Mouse (Mus musculus) thymus, adult 2 months (tissue): ENCODE data around the gene Fzd2. TPM values are rescaled to one million over a fixed set of nuclear protein-coding genes. Genes with fewer than 3 reads are reported as not detected.
"Not testable (repeated sequence)": the region's sequence is repeated elsewhere in the genome, so short reads cannot be mapped to it uniquely, and the experiment has no call there.

Experiments used
- DNase-seq: peaks from one replicate; pipeline ENCODE4 v3.0.0; 2021
- H3K27ac ChIP-seq: fragments of 200-500 bp; 2 replicates; pipeline ENCODE4 v1.5.1; 2012; ENCODE audit warnings: low read length, control low read depth; ENCODE audit not compliant: control insufficient read depth, insufficient read depth
- H3K27me3 ChIP-seq: fragments of 200-500 bp; 2 replicates; pipeline ENCODE4 v1.6.1; 2012; ENCODE audit warnings: mild to moderate bottlenecking, low read length, moderate library complexity, mixed read lengths; ENCODE audit not compliant: control insufficient read depth, insufficient read depth
- H3K36me3 ChIP-seq: fragments of 200-500 bp; 2 replicates; pipeline ENCODE4 v1.6.1; 2012; ENCODE audit warnings: mild to moderate bottlenecking, low read length, moderate library complexity; ENCODE audit not compliant: control insufficient read depth, insufficient read depth
- H3K4me1 ChIP-seq: fragments of 200-500 bp; replicated peaks from 2 replicates; pipeline ENCODE4 v1.6.1; 2012; ENCODE audit warnings: low read length; ENCODE audit not compliant: control insufficient read depth, insufficient read depth
- H3K4me3 ChIP-seq: fragments of 200-500 bp; 2 replicates; pipeline ENCODE4 v1.5.1; 2012; ENCODE audit warnings: mild to moderate bottlenecking, low read length, control low read depth, moderate library complexity; ENCODE audit not compliant: control insufficient read depth, insufficient read depth
- CTCF ChIP-seq: fragments of 200-500 bp; IDR thresholded peaks from 2 replicates; pipeline ENCODE4 v1.5.1; 2012; ENCODE audit warnings: mild to moderate bottlenecking, control low read depth, low read length, moderate library complexity, borderline replicate concordance; ENCODE audit not compliant: control insufficient read depth, poor library complexity, insufficient read depth; ENCODE audit errors: extremely low read depth
- POLR2A ChIP-seq: fragments of 200-500 bp; IDR thresholded peaks from 2 replicates; pipeline ENCODE4 v1.6.1; 2012; ENCODE audit warnings: mild to moderate bottlenecking, low read length, control low read depth, moderate library complexity; ENCODE audit not compliant: control insufficient read depth, poor library complexity, insufficient read depth; ENCODE audit errors: extremely low read depth
- WGBS: fragments of 180-500 bp; shearing (Covaris S2); methylation state at CpG from one replicate; pipeline ENCODE4 v1.1.7; 2018; 5-methylcytosine and 5-hydroxymethylcytosine counted together
- polyA plus RNA-seq: library from polyadenylated mRNA; depleted of rRNA; stranded (reverse); fragments of >200 nt; gene quantifications from 2 replicates; pipeline ENCODE4 v1.2.3, GENCODE M21; 2012; rRNA removed

The Fzd2 gene
- 7.2 and 10.2 TPM in 2 replicates for polyA plus RNA-seq

DNA sequence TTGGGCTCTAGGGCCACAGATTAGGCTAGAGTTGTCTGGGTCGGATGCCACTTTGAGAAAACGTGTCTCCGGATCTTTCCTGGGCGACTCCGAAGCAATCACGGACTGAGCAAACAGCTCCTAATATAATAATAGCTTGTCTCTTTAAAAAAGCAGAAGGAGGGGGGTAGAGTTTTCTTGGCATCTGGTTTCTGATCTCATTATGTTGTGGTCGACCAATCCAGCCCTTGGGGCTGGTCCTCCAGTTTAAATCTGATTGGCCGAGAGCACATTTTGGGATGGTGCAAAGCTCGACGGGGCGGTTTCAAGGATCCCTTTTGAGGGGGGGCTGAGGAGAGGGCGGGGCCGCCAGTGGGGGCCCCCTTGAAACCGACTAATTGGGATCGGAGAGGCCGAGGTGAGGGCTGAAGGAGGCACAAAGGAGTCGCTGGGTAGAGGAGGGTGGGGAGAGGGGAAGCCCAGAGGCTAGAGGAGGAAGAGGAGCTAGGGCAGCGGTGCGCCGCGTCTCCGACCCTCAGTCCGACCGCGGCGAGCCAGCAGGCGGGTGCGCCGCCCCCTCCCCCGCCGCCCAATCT lies at the start of gene Fzd2:
TSS of gene Fzd2 (plus strand) at position 387 of the 575 bp plus-strand sequence.
- Histone ChIP-seq H3K27ac (no peak within 1 kb of the TSS), H3K27me3 (peaks cover 6% of the 10 kb centered on the region), H3K36me3 (no peaks in the 10 kb centered on the region), H3K4me3 (peak within 1 kb of the TSS; percentile 22; the same call in 1 of the 2 replicates), H3K4me1 (no peaks in the 10 kb centered on the region)
- 1% methylated on average over 30 of the region's 31 CpGs for WGBS
- TF ChIP-seq CTCF (no peak), POLR2A (no peak)
- DNase-seq = no peak

GRCm38 (mm10) chr11:102555400-102556030 lies 48.7 kb upstream of the Fzd2 start:
- Histone ChIP-seq H3K4me3 (peak overlapping the region; percentile 87), H3K4me1 (peaks cover 4% of the 10 kb centered on the region), H3K27me3 (no peaks in the 10 kb centered on the region), H3K27ac (no peak overlapping the region), H3K36me3 (no peaks in the 10 kb centered on the region)
- no peak for TF ChIP-seq POLR2A
- no peak for TF ChIP-seq CTCF
- no peak for DNase-seq
- WGBS = under 1% methylated on average over 39 of the region's 39 CpGs

- Histone ChIP-seq H3K4me3 (peak within 1 kb of the TSS; percentile 87), H3K36me3 (no peaks in the 10 kb centered on the region), H3K27ac (peak within 1 kb of the TSS; percentile 52; the same call in 1 of the 2 replicates), H3K4me1 (peaks cover 4% of the 10 kb centered on the region), H3K27me3 (no peaks in the 10 kb centered on the region)
- DNase-seq = peak; percentile 86
- under 1% methylated on average over 50 of the region's 55 CpGs for WGBS
- TF ChIP-seq POLR2A = peak; percentile 69
- peak; percentile 49; the same call in 1 of the 2 replicates for TF ChIP-seq CTCF
Observed at GRCm38 (mm10) chr11:102556031-102556715, 48.0 kb upstream of the Fzd2 start, which contains the start of gene Gpatch8. Gpatch8 (minus strand) TSS chr11:102556392.

- H3K4me3 ChIP-seq = no peak overlapping the region
- 13% methylated on average over 3 of the region's 3 CpGs for WGBS
Observed at GRCm38 (mm10) chr11:102556716-102557074, 47.5 kb upstream of the Fzd2 start.

GRCm38 (mm10) chr11:102557386-102557785 lies 46.8 kb upstream of the Fzd2 start:
- Histone ChIP-seq H3K36me3 (no peaks in the 10 kb centered on the region), H3K4me3 (no peak overlapping the region), H3K27ac (no peak overlapping the region), H3K4me1 (peaks cover 4% of the 10 kb centered on the region), H3K27me3 (no peaks in the 10 kb centered on the region)
- TF ChIP-seq POLR2A (no peak), CTCF (no peak)
- DNase-seq = no peak
- 94% methylated on average over 1 of the region's 1 CpGs for WGBS

More at GRCm38 (mm10) chr11:102556716-102557074, 47.5 kb upstream of the Fzd2 start:
- no peaks in the 10 kb centered on the region for H3K36me3 ChIP-seq
- H3K4me1 ChIP-seq = peaks cover 4% of the 10 kb centered on the region
- no peak overlapping the region for H3K27ac ChIP-seq
- H3K27me3 ChIP-seq = no peaks in the 10 kb centered on the region
- TF ChIP-seq CTCF (no peak), POLR2A (no peak)
- DNase-seq = peak; percentile 11

GRCm38 (mm10) chr11:102558704-102559103 lies 45.5 kb upstream of the Fzd2 start:
- TF ChIP-seq CTCF (no peak), POLR2A (no peak)
- 97% methylated on average over 5 of the region's 5 CpGs for WGBS
- no peaks in the 10 kb centered on the region for H3K36me3 ChIP-seq
- H3K27ac ChIP-seq = no peak overlapping the region
- DNase-seq = no peak
- no peak overlapping the region for H3K4me3 ChIP-seq
- no peaks in the 10 kb centered on the region for H3K27me3 ChIP-seq
- H3K4me1 ChIP-seq = peaks cover 4% of the 10 kb centered on the region

DNA sequence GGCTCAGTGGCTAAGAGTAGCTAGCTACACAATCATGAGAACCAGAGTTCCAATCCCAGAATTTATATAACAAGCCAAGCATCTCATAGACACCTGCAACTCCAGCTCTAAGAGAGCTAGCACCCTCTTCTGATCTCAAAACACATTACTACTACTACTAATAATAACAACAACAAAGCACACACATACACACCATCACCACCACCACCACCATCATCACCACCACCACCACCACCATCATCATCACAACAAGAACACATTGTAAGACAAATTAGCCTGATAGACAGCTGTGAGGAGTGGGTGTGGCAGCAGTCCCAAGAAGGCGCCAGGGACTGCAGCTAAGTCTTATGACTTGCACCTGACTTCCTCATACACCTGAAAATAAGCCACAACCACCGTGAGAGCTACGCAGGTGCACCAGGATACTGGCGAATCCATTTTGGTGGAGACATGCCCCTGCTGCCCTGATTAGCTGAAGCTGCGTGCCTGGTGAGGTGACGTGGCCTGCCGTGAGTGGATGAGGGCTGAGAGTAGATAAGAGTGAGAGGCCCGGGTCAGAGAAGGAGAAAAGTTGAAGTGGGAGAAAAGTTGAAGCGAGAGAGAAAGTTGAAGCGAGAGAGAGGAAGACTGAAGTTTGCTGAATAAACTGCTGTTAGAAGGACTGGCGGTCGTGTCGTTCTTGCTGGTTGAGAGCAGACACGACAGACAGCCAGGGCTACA lies 39.1 kb upstream of the Fzd2 start:
- DNase-seq, H3K36me3 ChIP-seq, H3K27ac ChIP-seq, H3K27me3 ChIP-seq, H3K4me3 ChIP-seq, H3K4me1 ChIP-seq: not testable (repeated sequence)
- 84% methylated on average over 14 of the region's 14 CpGs for WGBS
